In genomic region chr19:31665007-31665406, GRCm38 (mm10) we compare ENCODE assay signal across 8 mouse cellular contexts.
A peak's percentile ranks its signal among the peaks of the same experiment; 100 is the strongest.
DNase-seq lines count a peak whose midpoint lies in the region; ATAC-seq and TF ChIP-seq lines count a peak whose summit lies in the region.

No protein-coding gene starts in this region.

- H3K27ac ChIP-seq in liver, adult 2 months (replicated peaks; ENCODE audit: insufficient read depth, low read depth, low read length), result no peak overlapping the region
- no peak overlapping the region for H3K27ac ChIP-seq in embryonic facial prominence, embryonic 12.5 days
- H3K27ac ChIP-seq in hindbrain, postnatal 0 days, result peak overlapping the region; percentile 74
- H3K27ac ChIP-seq in midbrain, embryonic 15.5 days, result peak overlapping the region; percentile 82

- H3K4me1 ChIP-seq in liver, adult 2 months (ENCODE audit: control insufficient read depth, insufficient read depth, low read length), result no peaks in the 10 kb centered on the region
- H3K4me1 ChIP-seq in embryonic facial prominence, embryonic 12.5 days, result peaks cover 9% of the 10 kb centered on the region; the same call in 1 of the 2 replicates
- H3K4me1 ChIP-seq in hindbrain, postnatal 0 days (ENCODE audit: insufficient read depth, low read length), result peaks cover 11% of the 10 kb centered on the region
- H3K4me1 ChIP-seq in midbrain, embryonic 15.5 days, result peaks cover 12% of the 10 kb centered on the region

- H3K9me3 ChIP-seq in embryonic facial prominence, embryonic 12.5 days, result no peaks in the 10 kb centered on the region
- no peaks in the 10 kb centered on the region for H3K9me3 ChIP-seq in hindbrain, postnatal 0 days (ENCODE audit: low read length)
- H3K9me3 ChIP-seq in midbrain, embryonic 15.5 days, result no peaks in the 10 kb centered on the region

- ATAC-seq in embryonic facial prominence, embryonic 12.5 days (ENCODE audit: insufficient number of reproducible peaks, insufficient read depth, low FRiP score, low TSS enrichment), result peak; percentile 30; the same call in 1 of the 2 replicates
- no peak for ATAC-seq in hindbrain, postnatal 0 days
- ATAC-seq in midbrain, embryonic 15.5 days (replicated peaks), result no peak

- no peak for TF ChIP-seq POLR2A in liver, adult 2 months (IDR thresholded peaks at IDR 0.05; ENCODE audit: extremely low read depth, insufficient read depth, low read length)

- WGBS in liver, adult 2 months, result 11% methylated on average over 8 of the region's 8 CpGs
- 6% methylated on average over 8 of the region's 8 CpGs for WGBS in embryonic facial prominence, embryonic 12.5 days
- whole genome bisulfite sequencing in hindbrain, postnatal 0 days, result 7% methylated on average over 8 of the region's 8 CpGs
- 9% methylated on average over 8 of the region's 8 CpGs for WGBS in midbrain, embryonic 15.5 days

- H3K9ac ChIP-seq in liver, adult 2 months (ENCODE audit: low read depth, low read length), result peak overlapping the region; percentile 27; the same call in 1 of the 2 replicates
- H3K9ac ChIP-seq in embryonic facial prominence, embryonic 12.5 days, result peak overlapping the region; percentile 72
- peak overlapping the region; percentile 66 for H3K9ac ChIP-seq in hindbrain, postnatal 0 days (replicated peaks; ENCODE audit: low read length)
- peak overlapping the region; percentile 76 for H3K9ac ChIP-seq in midbrain, embryonic 15.5 days

- TF ChIP-seq CTCF in liver, adult 2 months (IDR thresholded peaks at IDR 0.05; ENCODE audit: low read depth, low read length), result no peak
- no peak for TF ChIP-seq CTCF in hindbrain, postnatal 0 days (IDR thresholded peaks at IDR 0.05; ENCODE audit: low read depth)

- H3K79me2 ChIP-seq in liver, adult 2 months (ENCODE audit: control insufficient read depth, insufficient read depth, low read length), result no peaks in the 10 kb centered on the region

- H3K4me3 ChIP-seq in liver, adult 2 months (ENCODE audit: insufficient read depth, low read depth, low read length), result no peak overlapping the region; the same call in 1 of the 2 replicates
- H3K4me3 ChIP-seq in embryonic facial prominence, embryonic 12.5 days, result peak overlapping the region; percentile 69
- peak overlapping the region; percentile 72 for H3K4me3 ChIP-seq in hindbrain, postnatal 0 days (ENCODE audit: low read length)
- H3K4me3 ChIP-seq in midbrain, embryonic 15.5 days, result peak overlapping the region; percentile 82

- H3K4me2 ChIP-seq in embryonic facial prominence, embryonic 12.5 days (replicated peaks), result peak overlapping the region; percentile 90
- peak overlapping the region; percentile 94 for H3K4me2 ChIP-seq in hindbrain, postnatal 0 days (ENCODE audit: low read depth, low read length)
- H3K4me2 ChIP-seq in midbrain, embryonic 15.5 days, result peak overlapping the region; percentile 93

- DNase-seq in liver, adult 2 months (ENCODE audit: extremely low read depth, low read depth, low spot score), result no peak
- DNase-seq in liver (no peak), MN1 (ENCODE audit: low spot score) (no peak)
- DNase-seq in hindbrain, postnatal 0 days (ENCODE audit: low spot score), result peak; percentile 37
- DNase-seq in thymus, postnatal 36 days, result no peak
- no peak for DNase-seq in ovary, postnatal 14 days (ENCODE audit: low spot score)

- H3K36me3 ChIP-seq in liver, adult 2 months (ENCODE audit: control insufficient read depth, insufficient read depth, low read length), result no peaks in the 10 kb centered on the region
- H3K36me3 ChIP-seq in embryonic facial prominence, embryonic 12.5 days, result no peaks in the 10 kb centered on the region
- no peaks in the 10 kb centered on the region for H3K36me3 ChIP-seq in hindbrain, postnatal 0 days (ENCODE audit: insufficient read depth, low read length)
- no peaks in the 10 kb centered on the region for H3K36me3 ChIP-seq in midbrain, embryonic 15.5 days (replicated peaks)

- 0 out of 2 replicates have a peak, but pooled peaks cover 3% of the 10 kb centered on the region for H3K27me3 ChIP-seq in liver, adult 2 months (ENCODE audit: control insufficient read depth, insufficient read depth, low read length)
- no peaks in the 10 kb centered on the region for H3K27me3 ChIP-seq in embryonic facial prominence, embryonic 12.5 days
- H3K27me3 ChIP-seq in hindbrain, postnatal 0 days (ENCODE audit: insufficient read depth, low read length), result no peaks in the 10 kb centered on the region
- no peaks in the 10 kb centered on the region for H3K27me3 ChIP-seq in midbrain, embryonic 15.5 days (replicated peaks)

Comparison
In these comparisons a context has a peak if more than half of its experiments do, and no peak if none do; other contexts are left out.
1. H3K27ac ChIP-seq: peak in hindbrain, postnatal 0 days (single experiment) and midbrain, embryonic 15.5 days (single experiment); none in liver, adult 2 months (single experiment) and embryonic facial prominence, embryonic 12.5 days (single experiment).
2. Peak in every context shown above with its lines, with median percentiles within 50 percentile points of each other: H3K9ac ChIP-seq and H3K4me2 ChIP-seq.